ENCODE assay signal across 27 mouse cellular contexts in the genomic region with DNA sequence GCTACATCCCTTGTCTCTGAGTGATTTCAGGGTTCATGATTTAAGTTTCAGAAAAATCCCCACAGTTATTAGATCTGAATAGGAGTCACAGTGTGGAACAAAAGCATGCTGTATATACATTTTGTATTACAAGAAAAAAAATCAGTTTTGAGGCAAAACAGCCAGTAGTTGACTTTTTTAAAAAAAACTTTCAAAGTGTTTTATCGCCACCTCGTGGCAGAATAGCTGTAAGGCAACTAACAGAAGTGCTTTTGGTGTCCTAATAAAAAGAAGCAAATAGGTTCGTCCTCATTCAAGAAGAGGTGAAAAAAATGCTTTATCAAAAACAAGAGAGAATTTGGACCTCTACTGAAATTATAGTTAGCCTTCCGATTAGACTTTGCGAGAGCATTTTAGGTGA. TPM values are rescaled to one million over a fixed set of nuclear protein-coding genes. Genes with fewer than 3 reads are reported as not detected.
DNase-seq lines count a peak whose midpoint lies in the region; ATAC-seq and TF ChIP-seq lines count a peak whose summit lies in the region.
"Not testable (repeated sequence)": the region's sequence is repeated elsewhere in the genome, so short reads cannot be mapped to it uniquely, and the experiment has no call there.
"Had no signal": no experiment of that assay in that cellular context is flagged by ENCODE, and none has a peak within 500 bp of the region (broad histone marks: within the 10 kb centered on the region; RNA-seq: fewer than 3 reads in every experiment).

No protein-coding gene starts in this region.

- not testable (repeated sequence) for H3K9me3 ChIP-seq in intestine, postnatal 0 days (ENCODE audit: control insufficient read depth); lung, postnatal 0 days (ENCODE audit: low read length)

- not testable (repeated sequence) for H3K9ac ChIP-seq in heart, adult 2 months (ENCODE audit: low read depth, low read length); intestine, postnatal 0 days (ENCODE audit: low read depth, low read length); lung, postnatal 0 days (replicated peaks; ENCODE audit: low read depth)

- H3K36me3 ChIP-seq in heart, adult 2 months (ENCODE audit: control insufficient read depth, insufficient read depth, low read length); intestine, postnatal 0 days (ENCODE audit: control insufficient read depth, insufficient read depth); lung, postnatal 0 days (ENCODE audit: insufficient read depth, low read length): not testable (repeated sequence)

- H3K4me2 ChIP-seq in intestine, postnatal 0 days (replicated peaks; ENCODE audit: low read depth); lung, postnatal 0 days (replicated peaks; ENCODE audit: low read depth, low read length): not testable (repeated sequence)

- not testable (repeated sequence) for H3K27me3 ChIP-seq in heart, adult 2 months (ENCODE audit: control insufficient read depth, insufficient read depth, low read length); intestine, postnatal 0 days (replicated peaks; ENCODE audit: control insufficient read depth, insufficient read depth, low read length); lung, postnatal 0 days (replicated peaks; ENCODE audit: insufficient read depth, low read length)

- not testable (repeated sequence) for H3K4me3 ChIP-seq in heart, adult 2 months; intestine, postnatal 0 days (ENCODE audit: low read depth, low read length); layer of hippocampus, adult 2 months; lung, postnatal 0 days (ENCODE audit: low read depth, low read length)

- ATAC-seq in intestine, postnatal 0 days; lung, postnatal 0 days: not testable (repeated sequence)

- WGBS in heart, adult 2 months: 29% methylated on average over 5 of the region's 5 CpGs
- 29% methylated on average over 5 of the region's 5 CpGs for WGBS in intestine, postnatal 0 days
- WGBS in lung, postnatal 0 days: 27% methylated on average over 5 of the region's 5 CpGs

- intact Hi-C loops in heart, adult 2 months (cut with DNase I): not testable (repeated sequence)

- H3K27ac ChIP-seq in heart, adult 2 months; intestine, postnatal 0 days (ENCODE audit: low read depth, low read length); layer of hippocampus, adult 2 months; lung, postnatal 0 days (ENCODE audit: low read length): not testable (repeated sequence)

- not testable (repeated sequence) for TF ChIP-seq POLR2A in heart, adult 2 months (IDR thresholded peaks at IDR 0.05; ENCODE audit: insufficient read depth, low read depth, low read length)

- not testable (repeated sequence) for H3K79me2 ChIP-seq in heart, adult 2 months (replicated peaks; ENCODE audit: control insufficient read depth, insufficient read depth, low read length)

- TF ChIP-seq EP300 in heart, adult 2 months (IDR thresholded peaks at IDR 0.05; ENCODE audit: insufficient read depth, low read depth, low read length); lung, postnatal 0 days (IDR thresholded peaks at IDR 0.05): not testable (repeated sequence)

- H3K4me1 ChIP-seq in heart, adult 2 months (ENCODE audit: control insufficient read depth, insufficient read depth, low read length); intestine, postnatal 0 days (replicated peaks; ENCODE audit: control insufficient read depth, insufficient read depth, low read length); lung, postnatal 0 days (ENCODE audit: insufficient read depth, low read depth, low read length): not testable (repeated sequence)

- peak; percentile 58 for TF ChIP-seq CTCF in heart, adult 2 months (IDR thresholded peaks at IDR 0.05)
- peak; percentile 44 for TF ChIP-seq CTCF in intestine, postnatal 0 days (IDR thresholded peaks at IDR 0.05; ENCODE audit: low read depth)
- TF ChIP-seq CTCF in layer of hippocampus, adult 2 months (conservative IDR thresholded peaks at IDR 0.05): peak; percentile 72
- TF ChIP-seq CTCF in lung, postnatal 0 days (IDR thresholded peaks at IDR 0.05): not testable (repeated sequence)

- DNase-seq in NIH3T3 (ENCODE audit: low read depth): peak; percentile 64
- DNase-seq in embryo, embryonic 10.5 days (ENCODE audit: low spot score): peak; percentile 29
- not testable (repeated sequence) for DNase-seq in heart, adult 2 months; layer of hippocampus, adult 2 months (ENCODE audit: low spot score in 2 of 2)
- DNase-seq in lung, postnatal 0 days (ENCODE audit: low spot score): peak; percentile 7
- peak; percentile 42 for DNase-seq in retina, embryonic 14.5 days (ENCODE audit: low spot score)

RNA-seq across cellular contexts. Expression of a gene that starts 11.2 kb away (rescaled TPM):
- not detected for total RNA-seq in heart, adult 2 months (2021)
- polyA plus RNA-seq in heart, adult 2 months (2012; rRNA removed): not detected in 2 replicates
- polyA plus RNA-seq in intestine, postnatal 0 days (2015; fragmentation: Nextera tagmentation; extraction: Ambion mirVana): not detected in 2 replicates
- not detected for total RNA-seq in layer of hippocampus, adult 2 months (2021)
- not detected in 2 replicates for polyA plus RNA-seq in lung, postnatal 0 days (2015; fragmentation: Nextera tagmentation; extraction: Ambion mirVana)
- total RNA-seq: adrenal gland, postnatal 14 days; gastrocnemius, postnatal 36 days; heart, postnatal 36 days; layer of hippocampus, adult 18-20 months; layer of hippocampus, postnatal 36 days; left cerebral cortex, postnatal 25 days had no signal
- polyA plus RNA-seq: embryonic facial prominence, embryonic 10.5 days; forebrain, embryonic 10.5 days; heart, embryonic 14.5 days; hindbrain, embryonic 13.5 days; intestine, embryonic 16.5 days; kidney, embryonic 15.5 days; limb, embryonic 13.5 days; liver, embryonic 12.5 days; lung, adult 2 months; macrophage; neural tube, embryonic 15.5 days; urinary bladder, adult 2 months had no signal

RNA-seq across cellular contexts. Expression of a gene that starts 26.8 kb away (rescaled TPM):
- not detected for total RNA-seq in heart, adult 2 months (2021)
- not detected in 2 replicates for polyA plus RNA-seq in heart, adult 2 months (2012; rRNA removed)
- polyA plus RNA-seq in intestine, postnatal 0 days (2015; fragmentation: Nextera tagmentation; extraction: Ambion mirVana): not detected in 2 replicates
- total RNA-seq in layer of hippocampus, adult 2 months (2021): not detected
- not detected in 2 replicates for polyA plus RNA-seq in lung, postnatal 0 days (2015; fragmentation: Nextera tagmentation; extraction: Ambion mirVana)
- total RNA-seq: adrenal gland, postnatal 14 days; gastrocnemius, postnatal 36 days; heart, adult 8-10 months; heart, postnatal 36 days; layer of hippocampus, adult 18-20 months; layer of hippocampus, postnatal 36 days; left cerebral cortex, postnatal 25 days had no signal
- polyA plus RNA-seq: cerebellum, adult 2 months; embryonic facial prominence, embryonic 10.5 days; forebrain, embryonic 10.5 days; heart, embryonic 14.5 days; hindbrain, embryonic 13.5 days; intestine, embryonic 16.5 days; kidney, embryonic 15.5 days; limb, embryonic 13.5 days; liver, embryonic 12.5 days; lung, adult 2 months; macrophage; neural tube, embryonic 15.5 days; urinary bladder, adult 2 months had no signal

RNA-seq across cellular contexts. Expression of a gene that starts 52.9 kb away (rescaled TPM):
- not detected for total RNA-seq in heart, adult 2 months (2021)
- 0.23 TPM in 1 of 2 replicates, not detected in the other for polyA plus RNA-seq in heart, adult 2 months (2012; rRNA removed)
- polyA plus RNA-seq in intestine, postnatal 0 days (2015; fragmentation: Nextera tagmentation; extraction: Ambion mirVana): not detected in 2 replicates
- total RNA-seq in layer of hippocampus, adult 2 months (2021): not detected
- polyA plus RNA-seq in lung, postnatal 0 days (2015; fragmentation: Nextera tagmentation; extraction: Ambion mirVana): not detected in 2 replicates
- total RNA-seq: adrenal gland, postnatal 14 days; gastrocnemius, postnatal 36 days; heart, adult 8-10 months; heart, postnatal 36 days; layer of hippocampus, adult 18-20 months; layer of hippocampus, postnatal 36 days; left cerebral cortex, postnatal 25 days had no signal
- polyA plus RNA-seq: cerebellum, adult 2 months; embryonic facial prominence, embryonic 10.5 days; forebrain, embryonic 10.5 days; hindbrain, embryonic 13.5 days; kidney, embryonic 15.5 days; liver, embryonic 12.5 days; lung, adult 2 months; macrophage; neural tube, embryonic 15.5 days had no signal
